Mouse (Mus musculus) cerebellum, adult 11 months (tissue): ENCODE data around the gene Mup11.
"Not testable (repeated sequence)": the region's sequence is repeated elsewhere in the genome, so short reads cannot be mapped to it uniquely, and the experiment has no call there.

Experiments
- DNase-seq: peaks from one replicate; pipeline ENCODE4 v3.0.0; 2022

Mup11 gene

DNA sequence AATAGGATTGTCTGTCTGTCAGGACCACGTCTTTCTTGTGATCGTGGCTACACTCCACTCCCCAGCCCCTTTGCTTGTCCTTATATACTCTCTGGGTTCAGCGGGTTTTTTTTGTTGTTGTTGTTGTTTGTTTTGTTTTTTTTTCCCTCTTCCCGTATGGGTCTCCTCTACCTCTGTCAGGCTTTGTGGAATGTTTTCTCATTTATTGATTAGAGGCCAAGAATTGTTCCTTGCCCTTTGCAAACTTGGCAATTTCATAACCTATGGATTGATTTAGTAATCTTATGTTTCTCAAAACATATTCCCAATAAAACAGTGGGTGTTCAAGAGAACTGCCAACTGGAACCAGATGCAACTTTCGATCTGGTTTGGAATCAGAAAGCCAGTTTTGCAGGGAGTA, at the start of gene Mup11:
Gene Mup11 (minus strand): TSS at position 101 of the 400 bp plus-strand sequence.
- not testable (repeated sequence) for DNase-seq
